Mouse (Mus musculus) hindbrain, postnatal 0 days (tissue): ENCODE measurements around the gene Gdpgp1. TPM values are rescaled to one million over a fixed set of nuclear protein-coding genes. Genes with fewer than 3 reads are reported as not detected.

ENCODE experiments used
- ATAC-seq: fragments of 200-750 bp; cut with Nextera tagmentation; 2 replicates; pipeline ENCODE4 v1.8.0; 2017; ENCODE audit warnings: mild to moderate bottlenecking, moderate TSS enrichment, moderate library complexity
- DNase-seq: peaks from one replicate; pipeline ENCODE4 v3.0.0-alpha.2; 2015; ENCODE audit warnings: low spot score
- H3K27ac ChIP-seq: fragments of 300-500 bp; sonication (generic); 2 replicates; pipeline ENCODE4 v1.5.1; 2014; ENCODE audit warnings: mild to moderate bottlenecking
- H3K27me3 ChIP-seq: fragments of 300-500 bp; sonication (generic); 2 replicates; pipeline ENCODE4 v1.6.1; 2014; ENCODE audit warnings: low read length, mixed read lengths; ENCODE audit not compliant: insufficient read depth
- H3K36me3 ChIP-seq: fragments of 300-500 bp; sonication (generic); 2 replicates; pipeline ENCODE4 v1.6.1; 2014; ENCODE audit warnings: low read length, mixed read lengths; ENCODE audit not compliant: insufficient read depth
- H3K4me1 ChIP-seq: fragments of 300-500 bp; sonication (generic); 2 replicates; pipeline ENCODE4 v1.6.1; 2014; ENCODE audit warnings: antibody characterized with exemption, low read length, mixed read lengths; ENCODE audit not compliant: insufficient read depth
- H3K4me2 ChIP-seq: fragments of 300-500 bp; sonication (generic); 2 replicates; pipeline ENCODE4 v1.6.1; 2014; ENCODE audit warnings: low read depth, mild to moderate bottlenecking, low read length, moderate library complexity, mixed read lengths
- H3K4me3 ChIP-seq: fragments of 300-500 bp; sonication (generic); 2 replicates; pipeline ENCODE4 v1.5.1; 2014; ENCODE audit warnings: low read length
- H3K9ac ChIP-seq: fragments of 300-500 bp; sonication (generic); replicated peaks from 2 replicates; pipeline ENCODE4 v1.6.1; 2014; ENCODE audit warnings: mild to moderate bottlenecking, low read length, moderate library complexity, mixed read lengths
- H3K9me3 ChIP-seq: fragments of 300-500 bp; sonication (generic); 2 replicates; pipeline ENCODE4 v1.6.1; 2016; ENCODE audit warnings: low read length, mixed read lengths
- CTCF ChIP-seq: IDR thresholded peaks from 2 replicates; pipeline ENCODE4 v1.5.1; 2016; ENCODE audit warnings: antibody characterized with exemption, control low read depth, low read depth
- WGBS: fragments of 180-500 bp; shearing (Covaris S2); extraction: QIAGEN DNeasy Blood & Tissue Kit; methylation state at CpG from one replicate; pipeline ENCODE4 v1.1.7; 2014; 5-methylcytosine and 5-hydroxymethylcytosine counted together
- polyA plus RNA-seq: library from polyadenylated mRNA; unstranded; fragments of >200 nt; fragmentation: Nextera tagmentation; extraction: Ambion mirVana; gene quantifications from 2 replicates; pipeline ENCODE4 v1.2.1, GENCODE M21; 2015
- total RNA-seq: library from RNA; depleted of rRNA; stranded (reverse); fragments of >200 nt; gene quantifications from 2 replicates; pipeline ENCODE4 v1.2.3, GENCODE M21; 2014

Gdpgp1 gene
- total and polyA plus RNA-seq, 2 experiments from 2014 or later, result 2.8 to 6.8 TPM

- no peak for TF ChIP-seq CTCF
- DNase-seq, result no peak
- Histone ChIP-seq H3K4me3 (no peak overlapping the region), H3K9ac (no peak overlapping the region), H3K9me3 (no peaks in the 10 kb centered on the region), H3K4me1 (peaks cover 10% of the 10 kb centered on the region), H3K27me3 (peaks cover 28% of the 10 kb centered on the region), H3K36me3 (no peaks in the 10 kb centered on the region), H3K27ac (no peak overlapping the region), H3K4me2 (no peak overlapping the region)
- 80% methylated on average over 2 of the region's 2 CpGs for WGBS
- ATAC-seq, result no peak
These were observed 25.0 kb downstream of the Gdpgp1 start for GRCm38 (mm10) chr7:80257706-80258105.

GRCm38 (mm10) chr7:80260625-80261371, 28.1 kb downstream of the Gdpgp1 start, which contains the start of gene Ngrn:
TSS of gene Ngrn (plus strand) at chr7:80261215.
- H3K4me2 ChIP-seq, result peak within 1 kb of the TSS; percentile 92
- peak; percentile 56 for TF ChIP-seq CTCF
- peaks cover 21% of the 10 kb centered on the region for H3K27me3 ChIP-seq
- H3K9me3 ChIP-seq, result no peaks in the 10 kb centered on the region
- WGBS, result 27% methylated on average over 40 of the region's 40 CpGs
- H3K36me3 ChIP-seq, result peaks cover 15% of the 10 kb centered on the region
- peak within 1 kb of the TSS; percentile 88 for H3K27ac ChIP-seq
- peak within 1 kb of the TSS; percentile 73 for H3K9ac ChIP-seq
- peak; percentile 91 for ATAC-seq
- H3K4me3 ChIP-seq, result peak within 1 kb of the TSS; percentile 68
- peaks cover 10% of the 10 kb centered on the region for H3K4me1 ChIP-seq
- DNase-seq, result peak; percentile 94

- Histone ChIP-seq H3K4me2 (peak overlapping the region; percentile 92), H3K9me3 (no peaks in the 10 kb centered on the region), H3K27me3 (peaks cover 21% of the 10 kb centered on the region), H3K36me3 (peaks cover 21% of the 10 kb centered on the region), H3K9ac (peak overlapping the region; percentile 73), H3K4me3 (peak overlapping the region; percentile 68), H3K4me1 (peaks cover 10% of the 10 kb centered on the region), H3K27ac (peak overlapping the region; percentile 88)
- ATAC-seq (peak; percentile 72), DNase-seq (peak; percentile 47)
- TF ChIP-seq CTCF, result no peak
- WGBS, result 2% methylated on average over 29 of the region's 32 CpGs
These were observed 28.8 kb downstream of the Gdpgp1 start for GRCm38 (mm10) chr7:80261372-80261990.

- no peak overlapping the region for H3K4me3 ChIP-seq
- no peak for TF ChIP-seq CTCF
- no peak overlapping the region for H3K9ac ChIP-seq
- no peaks in the 10 kb centered on the region for H3K9me3 ChIP-seq
- no peak for DNase-seq
- H3K36me3 ChIP-seq, result peaks cover 27% of the 10 kb centered on the region
- H3K27me3 ChIP-seq, result 0 out of 2 replicates have a peak, but pooled peaks cover 3% of the 10 kb centered on the region
- no peak overlapping the region for H3K4me2 ChIP-seq
- ATAC-seq, result no peak
- WGBS, result 89% methylated on average over 12 of the region's 12 CpGs
- H3K4me1 ChIP-seq, result peaks cover 10% of the 10 kb centered on the region
- no peak overlapping the region for H3K27ac ChIP-seq
These were observed 31.9 kb downstream of the Gdpgp1 start for GRCm38 (mm10) chr7:80264606-80265005.

- no peak overlapping the region for H3K27ac ChIP-seq
- peaks cover 13% of the 10 kb centered on the region for H3K4me1 ChIP-seq
- ATAC-seq (no peak), DNase-seq (no peak)
- H3K27me3 ChIP-seq, result no peaks in the 10 kb centered on the region
- WGBS, result 77% methylated on average over 1 of the region's 1 CpGs
- H3K36me3 ChIP-seq, result peaks cover 29% of the 10 kb centered on the region
- no peak overlapping the region for H3K9ac ChIP-seq
- no peak for TF ChIP-seq CTCF
- H3K4me3 ChIP-seq, result no peak overlapping the region
- H3K9me3 ChIP-seq, result no peaks in the 10 kb centered on the region
- H3K4me2 ChIP-seq, result no peak overlapping the region
These were observed 35.1 kb downstream of the Gdpgp1 start for GRCm38 (mm10) chr7:80267764-80268163.

- whole genome bisulfite sequencing, result 3% methylated on average over 21 of the region's 21 CpGs
- TF ChIP-seq CTCF, result no peak
- peak within 1 kb of the TSS; percentile 64 for H3K9ac ChIP-seq
- H3K27ac ChIP-seq, result peak within 1 kb of the TSS; percentile 66
- no peaks in the 10 kb centered on the region for H3K27me3 ChIP-seq
- no peaks in the 10 kb centered on the region for H3K9me3 ChIP-seq
- peak; percentile 93 for ATAC-seq
- peak within 1 kb of the TSS; percentile 80 for H3K4me2 ChIP-seq
- peaks cover 36% of the 10 kb centered on the region for H3K36me3 ChIP-seq
- H3K4me3 ChIP-seq, result peak within 1 kb of the TSS; percentile 67
- DNase-seq, result peak; percentile 96
- H3K4me1 ChIP-seq, result peaks cover 13% of the 10 kb centered on the region
These were observed 36.5 kb downstream of the Gdpgp1 start, which contains the start of gene Vps33b for GRCm38 (mm10) chr7:80268897-80269750. TSS of gene Vps33b (plus strand) at chr7:80269649.
